Mouse (Mus musculus) left cerebral cortex, postnatal 4 days (tissue): Measurements from ENCODE around the gene Pcare. TPM values are rescaled to one million over a fixed set of nuclear protein-coding genes. Genes with fewer than 3 reads are reported as not detected.

Source experiments
- total RNA-seq, 2 experiments: library from RNA; stranded (reverse); gene quantifications; 2 replicates each; pipeline ENCODE4 v1.2.3; 2021

Pcare gene
- total RNA-seq, 2 experiments from 2014 or later, result 0.08 to 0.12 TPM

Other genes with a start within 250 kb of the Pcare start
- 1 to 10 TPM; 3.5 to 3.8 TPM for gene Ndc80, start 226.0 kb downstream of the Pcare start, total RNA-seq
- gene Spdya, start 200.8 kb downstream of the Pcare start, total RNA-seq, result 1 to 10 TPM; 2.4 to 2.9 TPM
- gene Wdr43, start 137.0 kb downstream of the Pcare start, total RNA-seq, result 10 to 100 TPM; 50.1 to 53.6 TPM
- gene Togaram2, start 79.6 kb downstream of the Pcare start, total RNA-seq, result 1 to 10 TPM in 1 of 2 experiments, under 1 TPM in 1; 0.86 to 1.8 TPM
- 10 to 100 TPM; 33.2 to 36.7 TPM for gene Clip4, start 15.6 kb upstream of the Pcare start, total RNA-seq